Mouse (Mus musculus) kidney, adult 8-10 months (tissue): Measurements from ENCODE around the gene Exoc4.
A peak's percentile ranks its signal among the peaks of the same experiment; 100 is the strongest.

ENCODE experiments used
- DNase-seq, 2 experiments: peaks; one replicate each; pipeline ENCODE4 v3.0.0; 2022

Exoc4 gene

DNA sequence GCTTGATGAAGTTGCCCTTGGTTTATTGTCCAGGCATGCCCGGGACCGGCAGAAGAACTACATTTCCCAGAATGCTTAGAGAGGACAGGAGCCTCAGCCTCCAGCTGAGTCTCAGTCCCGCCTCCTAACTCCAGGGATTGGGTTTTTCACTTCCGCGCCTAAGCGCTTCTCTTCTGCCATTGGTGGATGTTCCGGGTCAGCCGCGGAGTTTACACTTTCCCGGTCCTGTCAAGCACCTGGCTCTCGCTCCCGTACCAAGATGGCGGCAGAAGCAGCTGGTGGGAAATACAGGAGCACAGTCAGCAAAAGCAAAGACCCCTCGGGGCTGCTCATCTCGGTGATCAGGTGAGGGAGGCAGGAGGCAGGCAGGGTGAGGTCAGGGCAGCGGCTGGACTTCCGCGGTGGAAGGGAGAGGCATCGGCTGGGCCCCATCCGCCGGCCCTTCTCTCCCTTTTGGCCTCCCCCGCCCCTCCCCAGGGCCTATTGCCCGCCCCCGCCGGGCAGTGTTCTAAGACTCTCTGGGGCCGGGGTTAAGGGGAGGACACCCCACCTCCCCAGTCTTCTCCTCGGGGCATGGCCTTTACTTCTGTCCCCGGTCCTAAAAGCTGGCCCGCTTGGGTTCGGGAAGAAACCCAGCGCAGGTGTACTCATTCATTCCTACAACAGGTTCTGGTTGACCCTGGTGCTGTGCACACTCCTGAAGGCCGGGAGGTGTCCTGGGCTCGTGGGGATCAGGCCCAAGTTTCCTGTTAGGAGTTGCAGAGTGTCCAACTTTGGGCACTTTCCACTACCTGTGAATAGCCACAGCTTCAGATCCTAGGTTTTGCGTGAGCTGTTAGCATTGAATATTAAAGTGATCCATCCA, at the start of gene Exoc4:
TSS of gene Exoc4 (plus strand) at position 192 of the 865 bp plus-strand sequence.
- peak; percentile 97 for DNase-seq

DNA sequence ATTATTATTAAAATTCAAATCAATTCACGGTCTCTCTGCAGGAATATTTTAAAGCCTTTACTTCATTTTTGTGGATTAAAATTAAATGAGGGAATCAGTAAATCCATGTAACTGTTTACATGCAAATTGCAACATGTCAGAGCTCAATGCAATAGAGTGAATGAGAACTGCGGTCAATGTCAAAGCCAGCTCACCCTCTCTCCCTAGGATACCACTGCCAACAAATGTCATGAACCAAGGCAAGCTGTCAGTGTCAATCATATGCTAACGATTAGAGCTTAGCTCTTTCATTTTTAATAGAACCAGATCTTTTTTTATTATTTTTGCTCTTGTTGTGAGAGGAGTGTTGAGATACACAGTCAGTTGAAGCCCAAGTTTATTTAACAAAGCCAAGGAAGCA, 30.1 kb upstream of the Exoc4 start:
- no peak for DNase-seq

DNA sequence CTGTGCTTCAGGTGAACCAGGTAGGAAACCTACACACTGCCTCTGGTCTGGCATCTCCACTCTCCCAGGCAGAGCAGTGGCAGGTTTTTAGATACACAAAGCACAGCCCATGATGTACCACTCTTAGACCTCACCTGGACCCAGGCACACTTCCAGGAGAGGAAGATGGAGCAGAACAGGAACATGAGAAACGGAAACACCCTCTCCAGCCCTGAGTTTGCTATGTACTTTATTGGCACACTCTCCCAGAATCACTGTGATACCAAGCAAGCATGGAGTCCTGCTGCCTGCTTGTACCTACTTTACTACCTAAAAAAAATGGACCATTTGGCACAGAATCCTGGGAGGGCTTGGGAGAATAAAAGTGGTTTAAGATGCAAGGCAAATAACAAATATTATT, 22.2 kb upstream of the Exoc4 start:
- DNase-seq = no peak

DNA sequence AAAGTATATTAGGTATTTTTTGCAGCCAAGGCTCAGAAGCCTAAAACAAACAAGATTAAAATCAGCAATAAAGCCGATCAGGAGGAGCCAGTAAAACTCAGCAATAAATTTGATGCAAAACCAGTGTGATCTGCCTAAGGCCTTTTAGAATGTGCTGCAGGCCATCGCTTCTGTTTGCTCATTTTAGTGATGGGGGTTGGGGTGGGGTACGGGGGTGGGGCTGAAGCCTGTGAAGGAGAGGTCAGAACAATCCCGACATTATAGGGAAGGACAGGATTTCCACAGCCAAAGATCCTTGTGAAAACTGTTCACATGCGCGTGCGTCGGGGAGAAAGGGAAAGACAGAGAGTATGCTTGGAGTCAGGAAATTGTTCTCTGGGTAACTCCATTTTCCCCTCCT, 21.5 kb upstream of the Exoc4 start:
- no peak for DNase-seq

DNA sequence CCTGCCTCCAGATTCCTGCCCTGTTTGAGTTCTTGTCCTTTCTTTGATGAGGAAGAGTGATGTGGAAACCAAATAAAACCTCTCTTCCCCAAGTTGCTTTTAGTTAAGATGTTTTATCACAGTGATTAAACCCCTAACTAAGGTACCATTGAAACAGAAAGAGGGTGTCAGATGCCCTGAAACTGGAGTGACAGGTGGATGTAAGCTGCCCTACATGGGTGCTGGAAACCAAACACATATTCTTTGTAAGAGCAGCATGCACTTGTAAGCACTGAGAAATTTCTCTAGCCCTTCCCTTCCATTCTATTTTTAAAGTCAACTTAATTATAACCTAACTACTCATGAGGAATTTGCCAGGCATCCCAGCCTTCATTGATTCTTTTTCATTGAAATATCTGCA, 7.6 kb upstream of the Exoc4 start:
- DNase-seq = no peak

DNA sequence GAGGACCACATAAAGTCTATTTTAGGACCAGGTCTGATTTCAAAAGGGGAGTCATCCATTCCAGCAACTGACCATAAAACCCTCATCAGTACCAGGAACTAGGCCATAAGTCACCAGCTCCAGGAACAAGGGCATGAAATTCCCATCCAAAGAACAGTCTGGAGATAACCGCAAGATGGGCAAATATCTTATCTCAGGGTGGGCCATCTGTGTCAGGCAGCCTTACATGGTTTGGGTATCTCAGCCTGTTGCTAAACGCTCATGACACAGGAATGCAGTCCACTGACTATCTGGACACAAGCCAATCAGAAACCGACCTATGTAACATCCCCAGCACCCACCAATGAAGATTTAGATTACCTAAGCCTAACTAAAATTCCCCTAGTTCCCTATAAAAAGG, 4.3 kb upstream of the Exoc4 start:
- DNase-seq = no peak

DNA sequence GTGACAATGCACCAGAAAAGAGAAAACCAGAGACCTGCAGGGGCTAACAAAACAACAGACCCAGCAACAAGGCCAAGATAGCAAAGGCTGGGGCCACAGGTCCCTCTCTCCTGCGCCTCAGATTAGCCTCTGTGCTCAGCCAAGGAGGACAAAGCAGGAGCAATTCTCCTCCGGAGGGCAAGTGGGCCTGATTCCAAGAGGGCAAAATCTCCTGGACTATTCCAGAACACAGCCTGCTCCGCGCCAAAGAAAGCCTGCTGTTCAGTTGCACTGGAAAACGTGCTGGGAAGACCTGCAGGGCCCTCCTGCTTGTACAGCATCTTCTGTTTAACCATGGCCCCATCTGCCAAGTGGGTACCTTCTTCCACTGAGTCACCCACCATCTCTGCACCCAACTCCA, 1.7 kb upstream of the Exoc4 start:
- peak; percentile 44 to 65 for DNase-seq

DNA sequence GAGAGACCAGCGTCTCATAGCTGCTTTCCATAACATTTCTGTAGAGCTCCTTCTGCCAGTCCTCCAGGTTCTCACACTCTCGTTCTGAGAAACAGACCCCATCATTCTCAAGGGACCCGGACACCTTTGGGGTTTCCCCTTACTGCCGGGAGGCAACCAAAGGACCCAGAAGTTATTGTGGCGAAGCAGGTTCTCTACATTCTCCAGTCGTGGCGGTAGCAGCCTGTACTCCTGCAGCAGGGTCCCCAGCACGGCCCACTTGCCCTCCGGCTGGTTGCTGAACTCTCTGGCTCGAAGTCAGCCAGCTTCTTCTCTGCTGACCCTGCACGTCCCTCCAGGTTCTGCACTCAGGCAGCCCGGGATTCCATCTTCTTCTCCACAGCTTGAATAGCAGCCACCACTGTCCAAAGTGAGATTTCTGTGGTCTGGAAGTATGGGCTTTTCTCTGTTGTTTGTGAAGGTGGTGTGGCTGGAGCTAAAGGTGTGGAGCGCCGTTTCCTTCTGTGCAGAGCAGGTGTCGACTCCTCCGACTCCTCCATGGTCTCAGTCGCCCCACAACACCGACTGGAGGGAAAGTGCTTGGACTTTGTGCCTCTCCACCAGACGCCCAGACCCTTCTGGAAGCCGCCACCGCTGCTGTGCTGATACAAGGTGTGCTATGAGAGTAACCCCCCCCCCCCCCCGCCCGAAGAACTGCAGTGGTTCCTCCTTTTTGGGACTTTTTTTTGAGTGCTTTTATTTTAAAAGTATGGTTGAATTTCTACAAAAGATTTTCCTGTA, 1.1 kb upstream of the Exoc4 start:
- DNase-seq = no peak

DNA sequence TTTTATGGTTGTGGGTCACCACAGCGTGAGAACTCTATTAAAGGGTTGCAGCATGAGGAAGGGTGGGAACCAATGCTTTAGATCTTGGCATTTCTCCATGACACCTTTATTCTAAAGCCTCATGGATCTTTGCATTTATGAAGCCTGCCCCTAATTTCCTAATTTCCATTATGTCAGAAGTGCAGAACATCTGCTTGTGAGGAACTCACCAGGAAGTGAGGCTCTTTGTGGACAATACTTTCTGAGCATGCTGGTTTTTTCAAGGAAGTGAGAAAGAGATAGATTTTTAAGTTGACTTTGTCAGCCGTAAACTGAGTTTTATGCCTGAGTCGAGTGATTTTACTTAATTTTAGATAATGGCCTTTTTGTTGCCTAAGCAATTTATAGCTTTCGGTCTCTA, 7.8 kb downstream of the Exoc4 start:
- no peak for DNase-seq

DNA sequence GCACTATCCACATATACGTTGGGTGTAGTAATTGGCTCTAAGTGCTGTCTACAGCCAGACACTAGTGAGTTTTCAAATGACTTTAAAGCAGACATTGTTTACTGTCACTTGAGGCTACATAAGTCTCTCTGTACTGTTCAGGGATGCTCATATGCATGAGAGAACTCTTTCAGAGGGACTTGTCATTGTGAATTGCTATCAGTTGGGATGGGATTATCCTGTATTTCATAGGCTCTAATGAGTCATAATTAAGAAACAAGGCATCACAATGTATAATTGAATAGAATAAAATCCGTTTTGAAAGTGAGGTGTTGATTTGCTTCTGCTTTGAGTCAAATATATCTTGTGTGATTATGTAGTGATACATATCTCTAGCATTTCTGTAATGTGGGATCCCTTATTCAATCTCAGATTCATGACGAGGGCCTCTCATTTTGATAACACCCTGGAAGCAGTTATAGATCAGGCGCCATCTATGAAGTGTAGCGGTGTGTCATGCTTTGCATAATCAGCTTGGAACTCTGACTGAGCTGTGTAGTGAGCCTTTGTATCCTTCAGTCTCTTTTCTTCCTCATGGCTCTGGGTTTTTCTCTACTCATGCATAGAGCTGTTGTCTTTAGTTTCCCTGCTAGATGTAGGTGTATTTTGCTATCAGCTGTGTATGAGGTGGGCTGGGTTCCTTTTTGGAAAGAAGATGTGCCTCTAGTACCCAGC, 8.3 kb downstream of the Exoc4 start:
- DNase-seq = no peak

DNA sequence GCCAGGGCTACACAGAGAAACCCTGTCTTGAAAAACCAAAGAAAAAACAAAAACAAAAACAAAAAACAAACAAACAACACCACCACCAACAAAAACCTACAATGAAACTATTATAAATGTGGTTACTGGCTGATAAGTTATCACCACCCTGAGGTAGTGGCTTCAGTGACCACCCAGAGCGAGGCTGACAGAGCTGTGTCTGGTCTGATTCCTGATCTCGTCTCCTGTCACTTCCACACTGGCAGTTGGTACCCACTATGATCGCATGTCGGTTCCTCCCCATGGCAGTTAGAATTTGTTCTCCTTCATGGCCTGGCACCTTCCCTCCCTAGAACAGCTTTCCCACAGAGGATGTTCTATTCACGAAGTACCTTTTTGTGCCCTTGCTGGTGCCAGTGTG, 11.0 kb downstream of the Exoc4 start:
- DNase-seq = no peak

DNA sequence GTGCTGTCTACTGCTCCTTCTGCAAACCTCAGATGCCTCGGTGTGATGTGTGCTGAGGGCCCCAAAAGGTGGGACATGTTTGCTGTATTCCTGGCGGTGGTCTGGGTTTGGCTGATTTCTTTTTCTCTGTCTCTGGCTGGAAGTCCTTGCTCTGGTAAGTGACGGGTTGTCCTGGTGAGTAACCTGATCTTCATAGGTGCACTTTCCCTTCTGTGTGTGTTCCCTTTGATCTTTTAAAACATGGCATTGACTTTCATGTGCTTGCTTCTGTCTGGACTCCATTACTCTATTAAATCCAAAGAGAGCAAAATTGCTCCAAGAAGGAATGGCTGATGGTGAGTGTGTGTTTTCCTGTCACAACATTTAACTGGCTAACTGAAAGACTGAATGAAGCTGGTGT, 12.7 kb downstream of the Exoc4 start:
- DNase-seq = no peak

DNA sequence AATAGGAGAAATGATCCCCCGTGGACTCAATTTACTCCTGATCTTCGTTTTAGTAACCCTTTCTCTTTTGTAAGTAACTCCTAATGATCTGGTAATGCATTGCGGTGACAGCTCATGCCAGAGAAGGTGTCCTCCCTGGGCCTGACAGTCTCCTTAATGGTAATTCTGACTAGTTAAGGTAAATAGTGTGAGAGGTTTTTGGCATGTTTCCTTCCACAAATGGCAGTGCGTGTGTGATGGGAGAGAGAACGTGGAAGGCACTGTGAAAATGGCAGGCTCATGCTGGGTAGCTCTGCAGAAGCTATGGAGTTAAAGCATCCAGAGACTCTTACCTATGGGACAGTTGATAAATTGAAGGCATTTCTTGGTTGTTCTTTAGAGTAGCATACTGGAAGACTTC, 15.1 kb downstream of the Exoc4 start:
- DNase-seq = no peak

DNA sequence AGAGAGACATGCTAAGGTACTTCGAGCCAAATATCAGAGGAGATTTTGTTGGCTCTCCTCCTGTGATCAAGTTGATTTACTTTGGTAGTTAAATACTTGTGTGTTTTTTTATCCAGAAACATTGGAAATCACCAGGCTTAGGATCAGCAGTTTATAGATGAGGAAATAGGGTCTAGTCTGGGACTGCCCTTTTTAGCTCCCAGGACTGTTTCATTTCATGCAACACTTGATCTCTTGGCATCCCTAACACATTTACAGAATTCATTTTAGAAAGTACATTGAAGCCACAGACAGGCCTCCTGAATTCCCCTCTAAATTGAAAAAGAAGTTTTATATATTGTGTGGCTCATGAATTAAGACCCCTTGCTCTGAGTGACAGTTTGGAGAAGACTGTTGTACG, 15.5 kb downstream of the Exoc4 start:
- DNase-seq = no peak

DNA sequence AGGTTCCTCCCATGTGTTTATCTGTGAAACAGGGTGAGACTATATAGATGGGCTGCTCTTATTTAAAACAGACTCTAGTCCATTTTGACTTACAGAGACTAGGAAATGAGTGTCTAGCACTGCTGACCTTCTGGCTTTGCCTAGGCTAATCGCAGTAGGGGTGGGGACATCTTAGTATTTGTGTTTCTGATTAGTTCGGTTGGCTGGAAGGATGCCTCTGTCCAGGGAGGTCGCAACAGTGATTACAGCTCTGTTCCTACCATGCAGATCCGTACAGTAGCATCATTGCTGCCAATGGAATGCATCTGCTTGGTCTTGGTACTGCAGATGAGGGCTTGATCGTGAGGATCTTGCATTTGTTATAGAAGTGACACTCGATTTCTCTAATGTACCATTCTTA, 18.7 kb downstream of the Exoc4 start:
- no peak for DNase-seq

DNA sequence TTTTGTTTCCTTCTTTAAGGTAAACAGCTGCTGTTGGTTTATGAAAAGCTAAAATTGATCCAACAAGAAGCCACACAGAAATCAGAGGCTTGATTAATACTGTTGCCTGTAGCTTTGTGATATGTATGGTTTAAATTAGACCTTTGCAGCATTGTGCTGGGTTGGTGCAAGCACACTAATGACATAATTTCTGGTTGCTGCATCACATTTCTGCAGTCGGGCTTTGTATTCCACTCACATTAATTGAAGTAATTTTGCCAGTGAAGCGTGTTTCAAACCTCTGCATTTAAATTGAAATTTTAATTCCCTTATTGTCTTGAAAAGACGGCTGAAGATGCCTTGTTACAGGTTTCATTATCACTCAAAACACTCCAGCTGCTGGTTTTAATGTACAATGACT, 34.6 kb downstream of the Exoc4 start:
- no peak for DNase-seq

DNA sequence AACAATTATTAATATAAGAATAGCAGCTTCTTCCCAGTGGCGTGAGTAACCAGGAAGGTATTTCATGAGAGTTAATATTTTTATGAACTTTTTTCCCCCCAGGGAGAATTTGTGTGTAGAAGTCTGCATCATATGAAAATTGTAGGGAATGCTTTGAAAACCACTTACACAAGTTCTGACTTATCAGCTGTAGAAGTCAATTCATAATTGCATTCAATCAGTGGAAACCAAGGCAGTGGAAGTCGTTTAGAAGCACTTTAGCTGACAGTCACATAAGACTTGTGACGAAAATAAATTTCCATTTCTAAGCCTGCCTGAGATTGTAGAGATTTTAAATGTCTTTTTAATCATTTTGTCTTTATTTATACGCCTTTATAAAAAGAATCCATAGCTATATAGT, 35.1 kb downstream of the Exoc4 start:
- no peak for DNase-seq

DNA sequence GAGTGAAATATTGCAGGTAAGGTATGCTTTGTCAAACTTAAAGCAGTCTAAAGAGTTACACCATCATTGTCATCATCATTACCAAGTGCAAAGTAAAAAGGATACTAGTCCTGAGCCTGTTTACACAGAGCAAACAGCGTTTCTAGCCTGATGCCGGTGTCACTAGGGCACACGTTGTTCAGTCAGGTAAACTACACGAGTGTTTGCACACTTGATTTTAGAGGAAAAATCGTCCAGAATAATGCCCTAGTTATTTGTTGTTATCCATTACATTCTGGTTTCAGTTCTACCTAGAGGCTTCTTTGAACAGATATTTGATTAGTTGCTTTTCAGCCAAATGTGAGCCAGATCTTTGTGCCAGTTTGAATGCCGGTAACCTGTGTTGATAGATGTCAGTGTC, 37.5 kb downstream of the Exoc4 start:
- DNase-seq = no peak

DNA sequence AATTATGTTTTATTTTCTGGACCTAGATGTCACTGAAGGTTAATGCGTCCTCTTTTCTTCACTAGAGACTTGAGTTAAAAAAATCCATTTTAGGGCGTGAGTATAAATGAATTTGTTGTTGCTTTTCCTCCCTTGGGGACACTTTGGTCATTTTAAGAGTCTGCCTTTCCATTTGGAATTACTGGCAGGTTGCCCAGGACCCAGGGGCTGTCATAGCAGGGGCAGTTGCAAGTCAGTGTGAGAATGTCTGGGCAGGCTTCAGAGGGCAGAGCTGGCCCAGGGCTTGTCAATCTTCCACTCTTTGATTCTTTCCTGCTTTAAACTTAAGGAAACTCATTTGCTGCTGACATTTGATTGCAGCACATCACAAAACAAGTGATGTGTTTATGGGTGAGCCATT, 45.7 kb downstream of the Exoc4 start:
- DNase-seq = peak; percentile 25 to 27

DNA sequence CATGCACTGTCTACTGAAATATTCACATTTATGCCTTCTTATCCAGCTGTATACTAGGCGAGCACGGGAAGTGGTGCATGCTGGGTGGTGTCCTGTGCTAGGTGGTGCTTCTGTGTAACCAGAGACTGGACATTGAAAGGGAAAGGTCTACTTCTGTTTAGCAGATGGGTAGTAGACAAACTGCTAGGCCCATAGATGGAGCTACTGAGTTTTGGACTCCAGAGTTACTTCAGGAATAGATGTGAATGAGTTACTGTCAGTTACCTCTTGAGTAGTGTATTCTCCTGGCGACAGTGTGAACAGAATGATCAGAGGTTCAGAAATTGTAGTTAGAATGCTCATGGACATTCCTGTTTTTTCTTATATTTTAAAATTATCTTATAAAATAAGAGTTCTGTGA, 48.7 kb downstream of the Exoc4 start:
- DNase-seq = no peak

DNA sequence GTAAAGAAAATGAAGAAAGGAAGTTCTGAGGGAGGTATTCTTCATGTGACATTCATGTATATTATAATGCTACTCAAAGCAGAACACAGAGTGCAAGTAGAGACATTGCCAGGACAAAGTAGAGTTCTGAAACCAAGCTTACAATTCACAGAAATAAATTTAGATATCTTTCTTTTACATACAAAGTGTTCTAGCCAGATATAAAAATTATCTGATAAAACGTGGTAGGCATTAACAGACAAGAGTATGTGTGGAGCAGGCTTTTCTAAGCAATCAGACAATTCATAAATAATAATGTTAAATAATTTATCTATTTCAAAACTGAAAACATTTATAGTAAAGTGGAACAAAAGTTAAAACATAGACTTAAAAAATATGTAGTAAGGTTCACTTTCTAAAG, 49.9 kb downstream of the Exoc4 start:
- DNase-seq = no peak

DNA sequence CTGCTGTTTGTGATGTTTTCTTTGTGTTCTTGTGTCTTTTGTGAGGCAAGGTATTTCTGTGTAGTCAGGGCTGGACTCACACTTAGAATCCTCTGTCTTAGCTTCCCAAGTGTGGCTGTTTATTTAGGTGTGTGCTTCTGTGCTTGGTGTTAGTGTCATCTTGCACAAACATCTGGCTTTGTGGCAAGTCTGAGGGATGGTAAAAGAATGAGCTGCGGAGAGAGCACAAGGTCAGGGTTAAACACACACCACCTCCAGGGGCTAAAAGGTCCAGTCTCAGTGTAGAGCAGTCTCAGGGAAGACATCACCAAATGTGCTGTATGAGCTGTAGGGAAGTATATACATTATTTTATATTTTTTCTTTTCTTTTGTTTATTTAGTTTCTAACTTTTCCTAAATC, 57.1 kb downstream of the Exoc4 start:
- no peak for DNase-seq

DNA sequence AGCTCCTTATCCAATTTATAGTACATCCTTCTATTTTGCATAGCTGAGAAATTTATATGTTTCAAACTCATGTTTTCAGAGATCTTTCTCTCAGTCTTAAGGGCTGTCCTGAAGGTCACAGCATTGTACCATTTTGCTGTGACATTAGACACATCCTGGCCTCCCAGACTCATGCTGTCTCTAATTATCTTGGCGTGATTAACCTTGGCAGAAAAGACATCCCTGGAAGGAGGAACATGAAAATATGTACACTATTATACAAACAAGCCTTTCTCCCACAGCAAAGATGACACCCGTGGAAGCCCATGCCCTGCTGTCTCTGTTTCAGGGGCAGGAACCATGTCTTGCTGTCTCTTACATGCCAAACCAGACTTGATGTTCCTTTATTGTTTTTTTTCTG, 59.8 kb downstream of the Exoc4 start:
- DNase-seq = no peak

DNA sequence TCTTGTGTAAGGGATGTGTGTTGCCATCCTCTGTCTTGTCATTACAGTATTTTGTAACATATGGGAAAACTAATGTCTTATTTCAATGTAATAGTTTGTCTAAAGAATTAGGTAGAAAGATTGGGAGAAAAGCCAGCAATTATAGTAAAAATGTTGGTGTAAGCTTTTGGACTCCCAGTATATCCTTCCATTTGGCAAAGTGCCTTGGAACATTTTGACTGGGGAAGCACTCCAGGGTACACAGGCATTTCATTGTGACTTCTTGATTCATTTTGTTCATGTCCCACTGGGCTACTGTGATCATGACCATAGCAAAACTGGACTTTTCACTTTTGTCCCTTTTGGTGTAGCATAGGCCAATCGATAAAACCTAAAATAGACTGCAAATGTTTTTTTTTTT, 61.6 kb downstream of the Exoc4 start:
- DNase-seq = no peak
